In genomic region chr12:24537965-24538364, GRCm38 (mm10) we compare ENCODE assay signal across 9 mouse cellular contexts. TPM values are rescaled to one million over a fixed set of nuclear protein-coding genes. Genes with fewer than 3 reads are reported as not detected.
A peak's percentile ranks its signal among the peaks of the same experiment; 100 is the strongest.
DNase-seq lines count a peak whose midpoint lies in the region; ATAC-seq and TF ChIP-seq lines count a peak whose summit lies in the region.
"Had no signal": no experiment of that assay in that cellular context is flagged by ENCODE, and none has a peak within 500 bp of the region (broad histone marks: within the 10 kb centered on the region; RNA-seq: fewer than 3 reads in every experiment).

No protein-coding gene starts in this region.

- no peaks in the 10 kb centered on the region for H3K4me1 ChIP-seq in limb, embryonic 15.5 days
- H3K4me1 ChIP-seq in limb, embryonic 10.5 days: no peaks in the 10 kb centered on the region
- H3K4me1 ChIP-seq in thymus, adult 2 months (replicated peaks; ENCODE audit: control insufficient read depth, insufficient read depth, low read length): no peaks in the 10 kb centered on the region
- H3K4me1 ChIP-seq in liver, embryonic 12.5 days: peaks cover 16% of the 10 kb centered on the region
- H3K4me1 ChIP-seq: embryonic facial prominence, embryonic 12.5 days had no signal

- 74% methylated on average over 4 of the region's 4 CpGs for WGBS in limb, embryonic 15.5 days
- 87% methylated on average over 4 of the region's 4 CpGs for WGBS in limb, embryonic 10.5 days
- 96% methylated on average over 4 of the region's 4 CpGs for WGBS in thymus, adult 2 months
- 59% methylated on average over 4 of the region's 4 CpGs for WGBS in liver, embryonic 12.5 days (ENCODE audit: insufficient replicate concordance)

- ATAC-seq in limb, embryonic 15.5 days (ENCODE audit: insufficient number of reproducible peaks, low FRiP score, low TSS enrichment, low read depth): no peak
- no peak for ATAC-seq in liver, embryonic 12.5 days

- DNase-seq in adrenal gland, adult (ENCODE audit: inconsistent age in 2 of 2, low spot score in 1 of 2): peak; percentile 65 to 83
- no peak for DNase-seq in adrenal gland, postnatal 4 days (ENCODE audit: low spot score in 2 of 2)
- no peak for DNase-seq in limb, embryonic 10.5 days (ENCODE audit: low spot score)
- peak; percentile 16 to 27 for DNase-seq in cerebellum, postnatal 14 days
- peak; percentile 51 for DNase-seq in lung, postnatal 36 days
- no peak for DNase-seq in thymus, adult 2 months

- no peak for TF ChIP-seq POLR2A in thymus, adult 2 months (IDR thresholded peaks at IDR 0.05; ENCODE audit: control insufficient read depth, extremely low read depth, insufficient read depth, low read length, poor library complexity)

- no peaks in the 10 kb centered on the region for H3K27me3 ChIP-seq in limb, embryonic 15.5 days
- no peaks in the 10 kb centered on the region for H3K27me3 ChIP-seq in limb, embryonic 10.5 days (ENCODE audit: low read depth, poor library complexity, severe bottlenecking)
- no peaks in the 10 kb centered on the region for H3K27me3 ChIP-seq in thymus, adult 2 months (ENCODE audit: control insufficient read depth, insufficient read depth, low read length)
- no peaks in the 10 kb centered on the region for H3K27me3 ChIP-seq in liver, embryonic 12.5 days (replicated peaks)
- H3K27me3 ChIP-seq: embryonic facial prominence, embryonic 12.5 days had no signal

- no peak for TF ChIP-seq CTCF in thymus, adult 2 months (IDR thresholded peaks at IDR 0.05; ENCODE audit: borderline replicate concordance, control insufficient read depth, extremely low read depth, insufficient read depth, low read length, poor library complexity)

- 0 out of 2 replicates have a peak overlapping the region, but pooled peaks have one; percentile 47 for H3K27ac ChIP-seq in limb, embryonic 15.5 days
- no peak overlapping the region for H3K27ac ChIP-seq in limb, embryonic 10.5 days
- no peak overlapping the region for H3K27ac ChIP-seq in thymus, adult 2 months (ENCODE audit: control insufficient read depth, insufficient read depth, low read length)
- H3K27ac ChIP-seq in liver, embryonic 12.5 days: no peak overlapping the region
- H3K27ac ChIP-seq: embryonic facial prominence, embryonic 12.5 days had no signal

- no peak overlapping the region for H3K9ac ChIP-seq in limb, embryonic 15.5 days
- H3K9ac ChIP-seq in liver, embryonic 12.5 days: no peak overlapping the region
- H3K9ac ChIP-seq: embryonic facial prominence, embryonic 12.5 days had no signal

- no peaks in the 10 kb centered on the region for H3K9me3 ChIP-seq in limb, embryonic 15.5 days
- H3K9me3 ChIP-seq in limb, embryonic 10.5 days (replicated peaks): no peaks in the 10 kb centered on the region
- H3K9me3 ChIP-seq in liver, embryonic 12.5 days (replicated peaks): no peaks in the 10 kb centered on the region
- H3K9me3 ChIP-seq: embryonic facial prominence, embryonic 12.5 days had no signal

- 0 out of 2 replicates have a peak, but pooled peaks cover 8% of the 10 kb centered on the region for H3K36me3 ChIP-seq in limb, embryonic 15.5 days
- H3K36me3 ChIP-seq in limb, embryonic 10.5 days: no peaks in the 10 kb centered on the region; the same call in 1 of the 2 replicates
- H3K36me3 ChIP-seq in thymus, adult 2 months (ENCODE audit: control insufficient read depth, insufficient read depth, low read length): no peaks in the 10 kb centered on the region
- H3K36me3 ChIP-seq in liver, embryonic 12.5 days: peaks cover 5% of the 10 kb centered on the region; the same call in 1 of the 2 replicates

- H3K4me2 ChIP-seq in limb, embryonic 15.5 days: no peak overlapping the region
- H3K4me2 ChIP-seq in liver, embryonic 12.5 days: no peak overlapping the region
- H3K4me2 ChIP-seq: embryonic facial prominence, embryonic 12.5 days had no signal

- no peak overlapping the region for H3K4me3 ChIP-seq in limb, embryonic 15.5 days
- no peak overlapping the region for H3K4me3 ChIP-seq in limb, embryonic 10.5 days
- H3K4me3 ChIP-seq in thymus, adult 2 months (ENCODE audit: control insufficient read depth, insufficient read depth, low read length): no peak overlapping the region
- H3K4me3 ChIP-seq in liver, embryonic 12.5 days: no peak overlapping the region
- H3K4me3 ChIP-seq: embryonic facial prominence, embryonic 12.5 days had no signal

RNA-seq across cellular contexts. Expression of gene Grhl1, which starts 34.1 kb away (rescaled TPM):
- total RNA-seq in adrenal gland, postnatal 4 days (2021): 1 to 10 TPM in 1 of 2 experiments, under 1 TPM in 1; 0.90 to 1.4 TPM
- 39.7 and 42.5 TPM in 2 replicates for polyA plus RNA-seq in limb, embryonic 15.5 days (2015; fragmentation: Nextera tagmentation; extraction: Ambion mirVana)
- 0.55 and 0.71 TPM in 2 replicates for polyA plus RNA-seq in limb, embryonic 10.5 days (2016; fragmentation: Nextera tagmentation; extraction: Ambion mirVana)
- 1.6 TPM in 2 replicates for polyA plus RNA-seq in thymus, adult 2 months (2012; rRNA removed)
- 0.45 and 0.72 TPM in 2 replicates for polyA plus RNA-seq in liver, embryonic 12.5 days (2016; fragmentation: Nextera tagmentation; extraction: Ambion mirVana)

RNA-seq across cellular contexts. Expression of gene Taf1b, which starts 39.8 kb away (rescaled TPM):
- total RNA-seq in adrenal gland, postnatal 4 days (2021): 10 to 100 TPM; 20.1 to 25.2 TPM
- polyA plus RNA-seq in limb, embryonic 15.5 days (2015; fragmentation: Nextera tagmentation; extraction: Ambion mirVana): 27.4 and 27.7 TPM in 2 replicates
- 30.8 and 35.1 TPM in 2 replicates for polyA plus RNA-seq in limb, embryonic 10.5 days (2016; fragmentation: Nextera tagmentation; extraction: Ambion mirVana)
- 13.2 and 14.7 TPM in 2 replicates for polyA plus RNA-seq in thymus, adult 2 months (2012; rRNA removed)
- polyA plus RNA-seq in liver, embryonic 12.5 days (2016; fragmentation: Nextera tagmentation; extraction: Ambion mirVana): 16.1 and 17.0 TPM in 2 replicates

Comparison
In these comparisons a context has a peak if more than half of its experiments do, and no peak if none do; other contexts are left out.
1. DNase-seq: peak in adrenal gland, adult (2 of 2), cerebellum, postnatal 14 days (2 of 2) and lung, postnatal 36 days (single experiment); none in adrenal gland, postnatal 4 days (0 of 2), limb, embryonic 10.5 days (single experiment) and thymus, adult 2 months (single experiment).
2. RNA of gene Grhl1, which starts 34.1 kb away (polyA plus RNA-seq): 39.7 to 42.5 TPM in limb, embryonic 15.5 days; 1.6 TPM in thymus, adult 2 months, 0.45 to 0.72 TPM in liver, embryonic 12.5 days and 0.55 to 0.71 TPM in limb, embryonic 10.5 days; every median in the first group is over 10 times any median in the second.